Mouse (Mus musculus): ENCODE data around the gene Dhx29. TPM values are rescaled to one million over a fixed set of nuclear protein-coding genes. Genes with fewer than 3 reads are reported as not detected.

The Dhx29 gene
- 40.9 and 42.9 TPM in 2 replicates for polyA plus RNA-seq (2016; fragmentation: Nextera tagmentation; extraction: Ambion mirVana)

DNA sequence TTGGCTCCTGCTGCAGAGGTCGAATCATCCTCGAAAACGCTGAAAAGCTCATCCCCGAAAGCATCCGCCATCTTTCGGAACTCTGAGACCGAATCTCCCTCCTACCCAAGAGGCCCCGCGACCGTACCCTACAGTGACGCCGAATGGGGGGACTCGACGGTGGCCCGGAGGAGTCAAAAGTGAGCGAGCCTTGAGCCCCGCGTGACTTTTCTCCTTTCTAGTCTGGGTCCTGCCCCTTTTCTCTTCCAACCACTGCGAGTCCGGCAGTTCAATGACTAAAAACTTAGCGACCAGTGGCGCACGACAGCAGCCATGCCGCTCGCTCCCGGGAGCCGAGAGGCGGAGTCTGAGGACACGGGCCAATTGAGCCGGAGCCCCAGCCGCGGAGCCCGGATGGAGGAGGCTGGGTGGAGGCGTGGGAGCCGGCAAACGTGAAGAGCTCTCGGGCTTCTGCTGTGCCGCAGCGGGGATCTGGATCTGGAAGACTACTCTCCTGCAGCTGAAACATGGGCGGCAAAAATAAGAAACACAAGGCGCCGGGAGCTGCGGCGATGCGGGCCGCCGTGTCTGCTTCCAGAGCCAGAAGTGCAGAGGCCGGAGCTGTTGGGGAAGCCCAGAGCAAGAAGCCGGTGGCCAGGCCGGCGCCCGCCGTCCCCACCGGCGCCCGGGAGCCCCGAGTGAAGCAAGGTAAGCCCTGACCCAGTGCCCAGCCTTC is at the start of gene Dhx29, which contains the start of gene Mtrex:
Gene Dhx29 (plus strand): TSS at position 168 of the 715 bp plus-strand sequence.
Gene Mtrex (minus strand): TSS at position 112 of the 715 bp plus-strand sequence.
- H3K9ac ChIP-seq: peak within 1 kb of the TSS; percentile 72
- peak within 1 kb of the TSS; percentile 64 for H3K4me2 ChIP-seq (replicated peaks)
- H3K4me1 ChIP-seq: peaks cover 11% of the 10 kb centered on the region
- H3K36me3 ChIP-seq: peaks cover 10% of the 10 kb centered on the region
- H3K9me3 ChIP-seq: no peaks in the 10 kb centered on the region
- peak within 1 kb of the TSS; percentile 85 for H3K27ac ChIP-seq
- H3K4me3 ChIP-seq: peak within 1 kb of the TSS; percentile 81
- peak; percentile 98 for ATAC-seq (ENCODE audit: insufficient number of reproducible peaks, insufficient read depth, low FRiP score, low TSS enrichment)
- WGBS: under 1% methylated on average over 57 of the region's 57 CpGs
- H3K27me3 ChIP-seq: no peaks in the 10 kb centered on the region

GRCm38 (mm10) chr13:112887234-112887633 is 40.0 kb upstream of the Dhx29 start:
- Histone ChIP-seq H3K9ac (no peak overlapping the region), H3K4me3 (no peak overlapping the region), H3K9me3 (no peaks in the 10 kb centered on the region), H3K4me1 (no peaks in the 10 kb centered on the region), H3K27me3 (no peaks in the 10 kb centered on the region), H3K27ac (no peak overlapping the region), H3K4me2 (replicated peaks) (no peak overlapping the region), H3K36me3 (peaks cover 70% of the 10 kb centered on the region)
- 90% methylated on average over 12 of the region's 12 CpGs for WGBS
- ATAC-seq (ENCODE audit: insufficient number of reproducible peaks, insufficient read depth, low FRiP score, low TSS enrichment): no peak

DNA sequence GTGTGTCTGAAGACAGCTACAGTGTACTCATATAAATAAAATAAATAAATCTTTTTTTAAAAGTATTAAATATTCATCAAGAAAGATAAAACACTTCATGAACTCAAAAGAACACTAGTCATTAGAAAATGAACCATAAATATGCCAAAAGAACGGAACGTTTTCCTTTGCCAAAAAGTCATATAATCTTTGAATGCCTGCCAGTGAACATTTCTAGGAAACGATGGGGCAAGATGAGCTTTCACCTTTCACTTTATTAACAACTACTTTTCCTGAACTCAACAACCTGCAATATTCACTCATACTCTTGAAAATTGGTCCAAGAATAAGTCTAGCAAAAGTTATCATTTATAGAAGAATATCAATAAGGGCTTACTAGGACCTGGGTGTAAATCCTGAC is 25.1 kb upstream of the Dhx29 start:
- no peaks in the 10 kb centered on the region for H3K27me3 ChIP-seq
- H3K4me3 ChIP-seq: no peak overlapping the region
- no peaks in the 10 kb centered on the region for H3K4me1 ChIP-seq
- no peaks in the 10 kb centered on the region for H3K9me3 ChIP-seq
- peaks cover 49% of the 10 kb centered on the region for H3K36me3 ChIP-seq
- WGBS: 96% methylated on average over 3 of the region's 3 CpGs
- no peak for ATAC-seq (ENCODE audit: insufficient number of reproducible peaks, insufficient read depth, low FRiP score, low TSS enrichment)
- H3K4me2 ChIP-seq (replicated peaks): no peak overlapping the region
- no peak overlapping the region for H3K9ac ChIP-seq
- no peak overlapping the region for H3K27ac ChIP-seq

GRCm38 (mm10) chr13:112909663-112910062 is 17.6 kb upstream of the Dhx29 start:
- Histone ChIP-seq H3K4me2 (replicated peaks) (no peak overlapping the region), H3K36me3 (peaks cover 37% of the 10 kb centered on the region), H3K4me1 (no peaks in the 10 kb centered on the region), H3K27me3 (no peaks in the 10 kb centered on the region), H3K9ac (no peak overlapping the region), H3K4me3 (no peak overlapping the region), H3K27ac (no peak overlapping the region), H3K9me3 (no peaks in the 10 kb centered on the region)
- no peak for ATAC-seq (ENCODE audit: insufficient number of reproducible peaks, insufficient read depth, low FRiP score, low TSS enrichment)
- 62% methylated on average over 4 of the region's 4 CpGs for WGBS

- Histone ChIP-seq H3K4me3 (no peak overlapping the region), H3K4me1 (no peaks in the 10 kb centered on the region), H3K9me3 (no peaks in the 10 kb centered on the region), H3K4me2 (replicated peaks) (no peak overlapping the region), H3K27me3 (no peaks in the 10 kb centered on the region), H3K9ac (no peak overlapping the region), H3K36me3 (peaks cover 35% of the 10 kb centered on the region), H3K27ac (no peak overlapping the region)
- ATAC-seq (ENCODE audit: insufficient number of reproducible peaks, insufficient read depth, low FRiP score, low TSS enrichment): no peak
- WGBS: 88% methylated on average over 4 of the region's 4 CpGs
These were observed 16.8 kb upstream of the Dhx29 start for GRCm38 (mm10) chr13:112910434-112910833.

DNA sequence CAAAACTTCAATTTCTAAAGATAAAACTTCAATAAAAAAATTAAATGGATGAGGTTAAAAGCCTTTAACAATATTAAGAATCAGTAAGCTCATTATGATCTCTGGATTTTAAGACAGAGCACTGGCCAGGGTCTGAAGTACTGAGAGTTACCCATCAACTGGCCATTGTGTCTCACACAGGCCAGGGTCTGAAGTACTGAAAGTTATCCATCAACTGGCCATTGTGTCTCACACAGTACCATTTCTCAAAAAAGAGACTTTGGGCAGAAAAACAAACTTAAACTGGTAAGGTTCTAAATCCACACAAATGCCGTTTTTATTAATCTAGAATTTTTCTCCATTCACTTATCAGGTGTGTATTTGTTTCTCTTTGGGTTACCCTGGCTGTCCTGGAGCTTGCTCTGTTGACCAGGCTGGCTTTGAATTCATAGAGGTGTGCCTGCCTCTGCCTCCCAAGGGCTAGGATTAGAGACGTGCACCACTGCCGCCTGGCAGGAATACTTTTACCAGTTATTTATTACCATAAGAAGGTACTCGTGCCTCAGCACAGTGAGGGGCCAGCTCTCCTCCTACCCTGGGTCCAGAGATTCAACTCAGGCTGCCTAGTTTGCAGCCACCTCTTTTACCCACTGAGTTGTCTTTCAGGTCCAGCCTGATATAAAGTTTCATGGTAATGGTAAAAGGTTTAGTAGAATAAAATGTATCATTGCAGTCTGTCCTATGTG is 8.0 kb upstream of the Dhx29 start:
- no peak overlapping the region for H3K27ac ChIP-seq
- H3K27me3 ChIP-seq: no peaks in the 10 kb centered on the region
- H3K9me3 ChIP-seq: no peaks in the 10 kb centered on the region
- WGBS: 87% methylated on average over 4 of the region's 4 CpGs
- H3K9ac ChIP-seq: no peak overlapping the region
- H3K4me1 ChIP-seq: no peaks in the 10 kb centered on the region
- H3K36me3 ChIP-seq: peaks cover 33% of the 10 kb centered on the region
- H3K4me2 ChIP-seq (replicated peaks): no peak overlapping the region
- no peak for ATAC-seq (ENCODE audit: insufficient number of reproducible peaks, insufficient read depth, low FRiP score, low TSS enrichment)
- H3K4me3 ChIP-seq: no peak overlapping the region

DNA sequence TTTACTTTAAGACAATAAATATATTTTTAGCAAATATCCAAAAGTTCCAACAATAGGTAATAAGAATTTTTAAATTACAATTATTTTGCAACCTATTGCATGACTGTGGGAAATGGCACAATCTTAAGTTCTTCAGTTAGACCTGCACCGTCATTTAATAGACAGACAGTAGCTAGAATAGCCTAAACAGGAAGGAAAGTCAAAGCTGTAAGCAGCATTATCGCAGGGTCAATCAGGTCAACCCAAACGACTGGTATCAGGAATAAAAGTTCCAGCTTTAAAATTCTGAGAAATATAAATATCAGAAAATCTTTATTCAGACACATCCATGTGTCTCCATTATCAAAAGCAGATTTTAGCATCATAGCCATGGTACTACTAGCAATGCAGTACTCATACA is 6.3 kb upstream of the Dhx29 start:
- Histone ChIP-seq H3K9ac (no peak overlapping the region), H3K4me3 (no peak overlapping the region), H3K4me2 (replicated peaks) (no peak overlapping the region), H3K27ac (no peak overlapping the region), H3K27me3 (no peaks in the 10 kb centered on the region), H3K36me3 (peaks cover 29% of the 10 kb centered on the region), H3K9me3 (no peaks in the 10 kb centered on the region), H3K4me1 (peaks cover 2% of the 10 kb centered on the region)
- 90% methylated on average over 3 of the region's 3 CpGs for WGBS
- no peak for ATAC-seq (ENCODE audit: insufficient number of reproducible peaks, insufficient read depth, low FRiP score, low TSS enrichment)

DNA sequence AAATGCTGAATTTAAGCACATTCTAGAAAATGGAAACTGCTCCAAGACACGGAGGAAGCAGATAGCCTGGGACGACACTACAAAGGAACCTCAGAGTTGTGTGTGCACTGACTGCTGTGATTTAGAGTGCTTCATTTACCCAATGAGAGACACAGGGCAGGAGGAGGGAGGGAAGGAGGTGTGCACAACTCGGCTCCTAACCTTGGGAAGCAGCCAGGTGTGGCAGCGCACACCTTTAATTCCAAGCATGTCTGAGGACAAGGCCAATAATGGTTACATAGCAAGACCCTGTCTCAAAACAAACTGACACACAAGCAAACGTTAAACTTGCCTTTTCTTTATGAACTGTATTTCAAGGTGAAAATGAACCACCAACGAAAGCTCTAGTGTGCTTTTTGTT is 2.0 kb upstream of the Dhx29 start:
- Histone ChIP-seq H3K36me3 (0 out of 2 replicates have a peak, but pooled peaks cover 4% of the 10 kb centered on the region), H3K27me3 (no peaks in the 10 kb centered on the region), H3K4me3 (no peak overlapping the region), H3K27ac (no peak overlapping the region), H3K4me2 (replicated peaks) (no peak overlapping the region), H3K9ac (no peak overlapping the region), H3K4me1 (peaks cover 11% of the 10 kb centered on the region), H3K9me3 (no peaks in the 10 kb centered on the region)
- no peak for ATAC-seq (ENCODE audit: insufficient number of reproducible peaks, insufficient read depth, low FRiP score, low TSS enrichment)
- 78% methylated on average over 6 of the region's 6 CpGs for WGBS

GRCm38 (mm10) chr13:112925976-112926375 is 1.3 kb upstream of the Dhx29 start:
- Histone ChIP-seq H3K4me2 (replicated peaks) (peak overlapping the region; percentile 52), H3K27ac (no peak overlapping the region), H3K27me3 (no peaks in the 10 kb centered on the region), H3K9me3 (no peaks in the 10 kb centered on the region), H3K4me1 (peaks cover 11% of the 10 kb centered on the region), H3K36me3 (peaks cover 7% of the 10 kb centered on the region), H3K4me3 (peak overlapping the region; percentile 81), H3K9ac (peak overlapping the region; percentile 72)
- ATAC-seq (ENCODE audit: insufficient number of reproducible peaks, insufficient read depth, low FRiP score, low TSS enrichment): no peak
- WGBS: 69% methylated on average over 4 of the region's 4 CpGs

DNA sequence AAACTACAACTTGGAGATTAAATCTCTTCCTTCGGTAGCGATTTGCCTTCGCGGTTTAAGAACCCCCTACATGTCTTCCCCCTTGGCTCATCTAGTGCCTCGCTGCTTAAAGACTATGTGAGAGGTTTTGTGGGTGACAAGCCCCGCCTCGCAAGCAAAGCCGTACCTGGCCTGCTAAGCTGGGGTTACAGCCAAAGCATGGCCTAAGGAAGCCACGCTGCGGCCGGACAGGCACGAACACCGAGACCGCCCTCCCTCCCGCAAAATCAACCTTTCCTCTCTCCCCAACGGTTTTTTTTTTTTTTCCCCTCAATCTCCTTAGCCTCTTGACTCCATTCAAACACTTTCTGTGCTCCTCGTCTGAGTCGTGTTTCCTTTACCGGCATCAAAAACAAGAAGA is 458 bp upstream of the Dhx29 start:
- H3K9me3 ChIP-seq: no peaks in the 10 kb centered on the region
- H3K4me2 ChIP-seq (replicated peaks): peak overlapping the region; percentile 52
- H3K27me3 ChIP-seq: no peaks in the 10 kb centered on the region
- ATAC-seq (ENCODE audit: insufficient number of reproducible peaks, insufficient read depth, low FRiP score, low TSS enrichment): no peak
- peak overlapping the region; percentile 85 for H3K27ac ChIP-seq
- under 1% methylated on average over 19 of the region's 19 CpGs for WGBS
- peak overlapping the region; percentile 81 for H3K4me3 ChIP-seq
- peaks cover 11% of the 10 kb centered on the region for H3K4me1 ChIP-seq
- H3K9ac ChIP-seq: peak overlapping the region; percentile 72
- peaks cover 9% of the 10 kb centered on the region for H3K36me3 ChIP-seq

- Histone ChIP-seq H3K4me1 (peaks cover 11% of the 10 kb centered on the region), H3K27me3 (no peaks in the 10 kb centered on the region), H3K36me3 (peaks cover 16% of the 10 kb centered on the region), H3K4me3 (peak overlapping the region; percentile 81), H3K4me2 (replicated peaks) (peak overlapping the region; percentile 64), H3K9ac (peak overlapping the region; percentile 72), H3K9me3 (no peaks in the 10 kb centered on the region), H3K27ac (peak overlapping the region; percentile 85)
- ATAC-seq (ENCODE audit: insufficient number of reproducible peaks, insufficient read depth, low FRiP score, low TSS enrichment): no peak
- 5% methylated on average over 8 of the region's 8 CpGs for WGBS
These were observed 899 bp downstream of the Dhx29 start for GRCm38 (mm10) chr13:112928038-112928668.

Measured in embryonic facial prominence, embryonic 12.5 days (tissue).